Mouse (Mus musculus): ENCODE data around the gene Sdhd. TPM values are rescaled to one million over a fixed set of nuclear protein-coding genes. Genes with fewer than 3 reads are reported as not detected.

Sdhd gene
- 199 and 222 TPM in 2 replicates for polyA plus RNA-seq (2012; rRNA removed)

DNA sequence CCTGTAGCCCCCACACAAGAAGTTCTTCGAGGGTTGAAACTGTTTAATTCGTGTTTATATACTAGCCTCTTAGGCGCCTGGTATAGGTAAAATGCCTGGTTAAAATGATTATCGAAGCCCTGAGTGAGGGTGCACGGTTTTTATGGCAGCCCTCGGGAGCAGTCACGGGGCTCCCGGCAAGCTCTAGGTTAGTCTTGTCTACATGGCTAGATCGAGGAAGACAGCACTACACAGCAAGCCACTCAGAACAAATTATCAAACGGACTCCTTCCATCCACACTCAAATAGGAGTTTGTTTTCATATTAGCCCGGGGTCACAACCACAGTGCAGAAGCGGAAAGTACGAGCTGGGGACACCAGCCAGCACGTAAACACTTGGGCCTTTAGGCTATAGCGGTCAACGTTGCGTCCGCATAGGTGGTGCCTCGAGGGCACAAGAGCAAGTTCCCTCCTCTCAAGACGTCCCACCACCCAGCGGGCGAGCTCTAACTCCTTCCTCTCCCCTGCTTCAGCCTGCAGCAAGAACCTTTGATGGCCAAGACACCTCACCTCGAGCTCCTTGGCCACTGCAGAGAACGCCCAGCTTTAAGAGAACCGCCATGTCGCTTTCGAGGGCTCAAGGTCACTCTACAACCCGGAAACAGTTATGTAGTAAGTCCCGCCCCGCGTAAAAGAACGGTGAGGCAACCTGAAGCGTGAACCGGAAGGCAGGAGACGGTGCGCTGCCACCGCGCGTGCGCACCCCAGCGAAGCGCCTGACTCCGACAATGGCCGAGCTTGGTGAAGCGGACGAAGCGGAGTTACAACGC, at the start of gene Sdhd, which contains the start of gene Timm8b:
Sdhd (minus strand) TSS at position 624 of the 809 bp plus-strand sequence.
Timm8b (plus strand) TSS at position 722 of the 809 bp plus-strand sequence.

DNA sequence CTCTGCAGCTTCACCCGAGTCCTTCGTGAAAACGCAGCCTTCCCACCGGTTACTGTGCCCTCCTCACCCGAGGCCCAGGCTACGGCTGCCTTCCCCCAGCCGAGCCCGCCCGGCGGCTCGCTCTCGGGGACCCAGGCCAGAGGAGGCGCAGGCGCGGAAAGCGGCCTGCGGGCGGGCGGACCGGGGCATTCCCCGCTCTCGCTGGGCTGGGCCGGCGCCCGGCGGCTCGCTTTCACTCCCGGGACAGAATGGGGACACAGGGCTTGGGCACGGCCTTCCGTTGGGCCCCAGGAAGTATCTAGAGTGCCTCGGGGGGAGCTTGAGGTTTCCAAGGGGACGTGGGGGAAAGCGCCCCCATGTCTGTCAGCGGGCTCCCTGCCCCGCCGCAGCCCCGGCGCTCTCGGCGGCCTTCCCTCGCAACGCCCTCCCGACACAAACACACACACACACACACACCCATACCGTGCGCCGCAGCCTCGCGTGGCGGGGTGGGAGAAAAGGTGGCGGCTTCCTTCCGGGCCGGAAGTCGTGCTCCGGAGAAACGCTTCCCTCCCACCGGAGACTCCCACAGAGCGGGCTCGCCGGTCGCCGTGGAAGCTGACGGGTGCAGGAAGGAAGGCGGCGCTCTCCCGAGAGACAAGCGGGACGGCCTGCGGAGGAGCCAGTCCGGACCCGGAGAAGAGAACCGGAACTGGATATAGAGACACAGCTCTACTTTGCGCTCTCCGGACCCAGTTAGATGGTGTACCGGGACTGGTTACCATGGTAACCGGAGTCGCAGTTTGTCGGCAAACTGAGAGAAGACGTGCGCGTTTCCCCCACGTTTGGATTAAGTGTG, 13.4 kb upstream of the Sdhd start, which contains the start of the genes Pih1d2 and Nkapd1:
Pih1d2 (plus strand) TSS at position 556 of the 838 bp plus-strand sequence.
Nkapd1 (minus strand) TSS at position 699 of the 838 bp plus-strand sequence.

DNA sequence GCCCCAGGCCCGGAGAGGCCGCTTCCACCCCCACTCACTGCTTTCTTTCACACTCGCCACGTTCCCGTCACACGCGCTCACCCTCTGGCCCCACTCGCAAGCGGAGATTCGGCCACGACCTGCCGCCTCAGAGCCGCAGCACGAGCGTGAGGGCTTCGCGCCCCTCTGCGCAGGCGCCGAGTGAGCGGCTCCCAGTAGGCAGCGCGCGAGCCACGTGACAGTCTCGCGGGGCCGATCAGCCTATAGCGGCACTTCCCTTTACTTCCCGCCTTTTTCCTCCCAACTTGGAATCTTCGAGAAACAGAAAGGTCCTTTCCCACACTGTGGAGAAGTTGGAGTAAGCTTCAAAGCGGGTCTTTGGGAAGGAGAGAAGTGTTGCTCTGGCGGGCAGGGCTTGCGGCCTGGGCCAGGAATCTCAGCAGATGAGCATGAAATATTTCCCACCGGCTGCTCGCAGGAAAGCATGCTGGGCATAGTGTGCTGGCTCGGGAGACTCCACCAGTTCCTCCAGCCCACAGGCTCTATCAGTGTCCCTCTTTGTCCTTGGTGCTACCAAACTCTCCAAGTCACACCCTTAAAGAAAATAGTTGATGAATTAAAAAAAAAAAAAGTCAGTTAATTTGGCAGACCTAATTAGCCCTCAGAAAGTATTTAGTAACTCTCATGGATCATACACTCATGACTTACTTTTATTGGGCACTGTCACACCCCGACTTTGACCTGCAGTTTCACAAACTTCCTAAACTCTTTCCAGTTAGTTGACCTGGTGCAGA, 42.3 kb downstream of the Sdhd start, which contains the start of gene Tex12:
Tex12 (minus strand) TSS at position 181 of the 773 bp plus-strand sequence.

DNA sequence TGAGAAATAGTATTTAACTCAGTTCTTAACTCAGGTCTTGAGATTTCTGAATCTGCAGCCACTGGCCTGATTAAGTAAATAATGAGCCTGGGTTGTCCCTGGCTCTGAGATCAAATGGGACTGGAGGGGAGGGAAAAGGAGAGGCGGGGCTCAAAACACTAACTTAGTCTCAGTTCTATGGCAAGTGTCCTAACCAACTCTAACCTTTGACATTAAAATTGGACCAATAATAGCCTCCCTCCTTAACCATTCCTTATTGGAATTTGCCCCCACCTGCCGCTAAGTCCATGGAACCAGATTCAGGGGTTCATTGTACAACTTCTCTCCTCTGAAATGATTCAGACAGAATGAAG, 48.5 kb downstream of the Sdhd start, which contains the start of gene Bco2:
Bco2 (minus strand) TSS at position 88 of the 353 bp plus-strand sequence.

DNA sequence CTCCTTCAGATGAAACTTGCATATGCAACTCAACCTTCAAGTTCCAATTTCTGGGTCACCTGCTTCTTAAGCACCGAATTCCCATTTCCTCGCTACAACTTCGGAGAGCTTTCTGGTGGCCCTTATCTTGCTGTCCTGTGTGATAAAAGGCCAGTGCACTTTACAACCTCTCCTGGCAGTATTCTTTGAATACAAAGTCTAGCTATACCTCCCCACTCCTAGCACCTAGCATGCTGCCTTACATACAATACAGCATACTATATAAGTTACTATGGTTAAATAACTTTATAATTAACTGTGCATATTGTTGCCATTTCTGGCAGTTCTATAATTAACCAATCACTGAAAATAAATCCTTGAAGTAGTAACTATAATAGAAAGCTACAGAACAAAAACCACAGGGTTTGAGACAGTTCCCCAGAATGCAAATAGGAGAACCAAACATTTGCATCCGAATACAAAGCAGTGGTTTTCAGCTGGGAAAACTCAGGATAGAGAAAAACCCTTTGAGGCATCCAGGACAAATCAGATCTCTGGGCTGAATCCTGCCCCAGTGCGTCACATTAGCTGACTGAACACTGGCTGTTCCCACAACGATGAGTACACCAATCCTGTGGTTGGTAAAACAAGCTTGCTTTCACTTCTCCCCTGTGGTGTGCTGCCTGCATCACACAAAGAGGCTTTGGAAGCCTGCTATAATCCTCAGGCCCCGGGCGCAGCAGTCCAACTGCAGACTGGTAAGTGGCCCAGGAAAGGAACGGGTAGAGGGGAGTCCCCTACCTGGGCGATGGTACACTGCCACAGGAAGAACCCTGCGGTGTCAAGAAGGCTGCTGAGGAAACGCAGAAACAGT, 49.1 kb downstream of the Sdhd start, which contains the start of gene Il18:
Il18 (plus strand) TSS at position 587 of the 853 bp plus-strand sequence.

Other genes with a start within 250 kb of the Sdhd start
- 11.2 and 13.5 TPM in 2 replicates for gene Plet1, start 109.3 kb downstream of the Sdhd start, polyA plus RNA-seq (2012; rRNA removed)
- gene Pts, start 75.1 kb downstream of the Sdhd start, polyA plus RNA-seq (2012; rRNA removed), result 5.1 and 7.5 TPM in 2 replicates
- gene Il18, start 49.0 kb downstream of the Sdhd start, polyA plus RNA-seq (2012; rRNA removed), result 9.6 and 12.0 TPM in 2 replicates
- gene Bco2, start 48.6 kb downstream of the Sdhd start, polyA plus RNA-seq (2012; rRNA removed), result 0.40 and 0.62 TPM in 2 replicates
- not detected in 2 replicates for gene Tex12, start 42.5 kb downstream of the Sdhd start, polyA plus RNA-seq (2012; rRNA removed)
- 29.1 and 49.9 TPM in 2 replicates for gene Timm8b, start 98 bp upstream of the Sdhd start, polyA plus RNA-seq (2012; rRNA removed)
- gene Pih1d2, start 13.5 kb upstream of the Sdhd start, polyA plus RNA-seq (2012; rRNA removed), result 0.16 and 0.25 TPM in 2 replicates
- gene Nkapd1, start 13.7 kb upstream of the Sdhd start, polyA plus RNA-seq (2012; rRNA removed), result 1.9 TPM in 2 replicates
- gene Dlat, start 56.0 kb upstream of the Sdhd start, polyA plus RNA-seq (2012; rRNA removed), result 6.9 and 9.6 TPM in 2 replicates
- 2.1 and 3.3 TPM in 2 replicates for gene Dixdc1, start 135.7 kb upstream of the Sdhd start, polyA plus RNA-seq (2012; rRNA removed)
- gene 2310030G06Rik, start 142.7 kb upstream of the Sdhd start, polyA plus RNA-seq (2012; rRNA removed), result 5.8 and 6.1 TPM in 2 replicates
- 181 and 206 TPM in 2 replicates for gene Cryab, start 147.5 kb upstream of the Sdhd start, polyA plus RNA-seq (2012; rRNA removed)
- 23.5 and 39.2 TPM in 2 replicates for gene Hspb2, start 148.5 kb upstream of the Sdhd start, polyA plus RNA-seq (2012; rRNA removed)
- 1.1 and 1.2 TPM in 2 replicates for gene Fdxacb1, start 164.4 kb upstream of the Sdhd start, polyA plus RNA-seq (2012; rRNA removed)
- 12.9 and 16.7 TPM in 2 replicates for gene Alg9, start 171.2 kb upstream of the Sdhd start, polyA plus RNA-seq (2012; rRNA removed)
- gene 1110032A03Rik, start 171.7 kb upstream of the Sdhd start, polyA plus RNA-seq (2012; rRNA removed), result 12.0 and 12.6 TPM in 2 replicates
- gene Ppp2r1b, start 241.5 kb upstream of the Sdhd start, polyA plus RNA-seq (2012; rRNA removed), result 4.1 and 7.2 TPM in 2 replicates